Mouse (Mus musculus) layer of hippocampus, adult 2 months (tissue): ENCODE measurements at regions not wholly inside any gene's neighbourhood (a gene's known extent, or its start where the extent isn't known, plus 50 kb on each side); places are given as distances from the start of the nearest gene placed in this dataset.

Source experiments
- DNase-seq, 2 experiments: peaks; one replicate each; pipeline ENCODE4 v3.0.0; 2022; ENCODE audit warnings: low spot score in 2 of 2
- H3K27ac ChIP-seq: fragments of 200-600 bp; 2 replicates; pipeline ENCODE4 v1.8.1; 2022
- H3K4me3 ChIP-seq: fragments of 200-600 bp; 2 replicates; pipeline ENCODE4 v1.8.1; 2022; ENCODE audit warnings: mild to moderate bottlenecking
- CTCF ChIP-seq: fragments of 200-600 bp; conservative IDR thresholded peaks from 2 replicates; pipeline ENCODE4 v1.8.1; 2022; ENCODE audit warnings: antibody characterized with exemption, mild to moderate bottlenecking, moderate library complexity

GRCm38 (mm10) chr1:183640568-183640967 is 222.6 kb downstream of the Hhipl2 start:
- TF ChIP-seq CTCF: no peak
- no peak overlapping the region for H3K4me3 ChIP-seq
- no peak overlapping the region for H3K27ac ChIP-seq
- DNase-seq: no peak

DNA sequence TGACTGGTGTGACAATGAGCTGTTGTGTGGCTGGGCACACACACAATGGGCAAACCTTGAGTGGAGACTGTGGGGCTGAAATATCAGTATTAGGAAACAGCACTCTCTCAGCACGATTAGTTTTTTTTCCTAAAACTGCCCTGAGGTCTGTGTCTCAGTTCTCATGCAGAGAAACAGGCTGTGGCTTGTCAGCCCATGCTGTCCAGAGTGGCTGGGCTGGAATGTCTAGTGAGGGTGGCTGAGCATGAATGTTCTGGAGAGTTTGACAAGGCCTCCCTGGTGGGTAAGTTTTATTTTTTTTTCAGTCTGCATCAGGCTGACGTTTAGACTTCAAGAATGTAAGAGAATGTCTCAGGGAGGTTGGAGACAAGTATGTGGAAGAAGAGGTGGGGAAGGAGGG is 226.0 kb downstream of the Hhipl2 start:
- H3K4me3 ChIP-seq: no peak overlapping the region
- no peak for TF ChIP-seq CTCF
- H3K27ac ChIP-seq: no peak overlapping the region
- no peak for DNase-seq

DNA sequence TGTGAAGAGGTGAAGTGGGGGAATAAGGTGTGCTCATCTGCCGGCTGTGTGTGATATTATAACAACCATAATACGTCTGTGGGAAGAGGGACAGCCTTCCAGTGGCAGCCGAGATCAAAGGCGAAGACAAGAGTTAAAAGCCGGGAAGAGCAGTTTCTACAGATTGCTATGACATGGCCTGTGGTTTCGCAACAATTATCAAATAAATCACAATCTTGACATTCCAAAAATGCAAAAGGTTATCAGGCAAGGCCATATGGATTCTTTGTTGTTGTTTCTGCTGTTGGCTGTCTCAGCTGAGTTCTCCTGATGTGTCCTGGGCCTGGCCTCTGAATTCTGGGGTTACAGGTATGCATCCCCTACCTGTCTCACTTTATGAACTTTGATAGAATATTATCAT is 235.9 kb downstream of the Hhipl2 start:
- Histone ChIP-seq H3K4me3 (no peak overlapping the region), H3K27ac (no peak overlapping the region)
- no peak for DNase-seq
- TF ChIP-seq CTCF: no peak

GRCm38 (mm10) chr1:183657043-183657442 is 239.0 kb downstream of the Hhipl2 start:
- no peak overlapping the region for H3K27ac ChIP-seq
- no peak overlapping the region for H3K4me3 ChIP-seq
- TF ChIP-seq CTCF: peak; percentile 82
- peak in 1 of 2 experiments; percentile 60 for DNase-seq

GRCm38 (mm10) chr1:183660541-183660940 is 242.5 kb downstream of the Hhipl2 start:
- Histone ChIP-seq H3K4me3 (no peak overlapping the region), H3K27ac (no peak overlapping the region)
- DNase-seq: no peak
- TF ChIP-seq CTCF: no peak

DNA sequence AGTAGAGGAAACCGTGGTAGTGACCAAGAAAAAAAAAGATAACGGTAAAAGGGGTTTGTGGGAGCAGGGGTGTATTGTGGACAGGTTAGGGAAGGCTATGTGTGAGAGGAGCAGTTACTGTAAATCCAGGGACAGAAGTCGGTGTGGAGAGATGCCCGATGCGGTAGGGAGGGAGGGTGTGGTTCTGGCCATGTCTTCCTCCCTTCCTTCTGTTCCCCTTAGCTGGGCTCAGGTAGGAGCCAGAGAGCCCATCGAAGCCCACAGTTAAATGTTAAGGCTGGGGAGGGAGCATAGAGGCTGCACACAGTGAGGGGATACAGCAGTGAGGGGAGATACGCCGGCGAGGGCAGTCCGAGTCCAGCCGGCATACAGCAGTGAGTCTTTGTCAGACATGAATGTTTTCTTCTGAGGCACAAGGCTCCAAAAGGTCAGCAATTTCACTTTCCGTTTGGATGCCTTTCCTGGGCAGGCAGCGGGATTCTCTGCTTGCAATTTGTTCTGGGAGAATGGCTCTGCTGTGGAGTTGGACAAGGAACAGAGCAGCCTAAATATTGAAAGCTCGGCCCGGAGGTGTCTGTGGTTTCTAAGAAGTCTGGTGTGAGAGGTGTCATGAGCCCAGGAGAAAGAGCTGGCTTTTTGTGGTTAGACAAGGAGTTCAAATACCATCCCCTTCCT is 244.5 kb downstream of the Hhipl2 start:
- no peak overlapping the region for H3K27ac ChIP-seq
- DNase-seq: no peak
- no peak for TF ChIP-seq CTCF
- no peak overlapping the region for H3K4me3 ChIP-seq

GRCm38 (mm10) chr1:183669271-183669670 is 251.3 kb downstream of the Hhipl2 start:
- H3K27ac ChIP-seq: no peak overlapping the region
- no peak for TF ChIP-seq CTCF
- no peak for DNase-seq
- no peak overlapping the region for H3K4me3 ChIP-seq

DNA sequence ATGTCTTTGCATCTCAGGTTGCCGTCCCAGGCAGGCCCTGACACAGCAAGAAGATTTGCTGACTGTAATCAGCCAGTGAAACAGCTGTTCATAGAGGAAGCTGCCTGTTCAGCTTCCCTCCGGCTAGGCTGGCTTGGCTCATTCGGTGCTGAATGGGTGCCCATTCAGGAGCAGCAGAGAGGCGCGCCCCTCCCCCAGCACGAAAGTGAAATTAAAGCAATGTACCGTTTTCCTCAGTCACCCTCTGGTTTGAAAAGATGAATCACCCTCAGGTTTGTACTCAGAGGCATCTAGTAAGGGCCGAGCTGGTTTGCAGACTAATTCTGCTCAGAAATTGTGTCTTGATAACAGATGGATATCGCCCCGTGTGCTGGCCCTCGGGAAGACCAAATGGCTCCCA is 251.7 kb downstream of the Hhipl2 start:
- Histone ChIP-seq H3K27ac (no peak overlapping the region), H3K4me3 (peak overlapping the region; percentile 7; the same call in 1 of the 2 replicates)
- no peak for TF ChIP-seq CTCF
- DNase-seq: peak; percentile 18 to 24

DNA sequence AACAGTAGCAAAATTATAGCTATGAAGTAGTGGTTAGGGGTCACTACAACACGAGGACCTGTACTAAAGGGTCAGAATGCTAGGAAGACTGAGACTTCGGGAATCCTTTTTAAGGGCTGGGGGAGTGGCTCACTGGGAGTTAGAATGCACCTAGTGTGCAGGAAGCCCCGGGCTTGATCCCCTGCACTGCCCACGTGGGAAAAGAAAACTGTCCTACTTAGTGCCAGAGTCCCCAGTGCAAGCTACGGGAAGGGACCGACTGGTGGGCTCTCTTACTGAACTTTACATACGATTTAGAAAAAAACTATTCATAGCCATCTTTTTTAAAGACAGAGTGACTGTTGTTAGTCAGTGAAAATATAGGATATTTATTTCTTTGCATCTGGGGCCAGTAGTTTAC is 252.5 kb downstream of the Hhipl2 start:
- DNase-seq: no peak
- H3K27ac ChIP-seq: no peak overlapping the region
- no peak overlapping the region for H3K4me3 ChIP-seq
- no peak for TF ChIP-seq CTCF

- DNase-seq: no peak
- Histone ChIP-seq H3K27ac (no peak overlapping the region), H3K4me3 (no peak overlapping the region)
- no peak for TF ChIP-seq CTCF
These were observed 253.5 kb downstream of the Hhipl2 start for GRCm38 (mm10) chr1:183671541-183671940.

GRCm38 (mm10) chr1:183672521-183672920 is 254.5 kb downstream of the Hhipl2 start:
- TF ChIP-seq CTCF: no peak
- DNase-seq: no peak
- H3K4me3 ChIP-seq: no peak overlapping the region

DNA sequence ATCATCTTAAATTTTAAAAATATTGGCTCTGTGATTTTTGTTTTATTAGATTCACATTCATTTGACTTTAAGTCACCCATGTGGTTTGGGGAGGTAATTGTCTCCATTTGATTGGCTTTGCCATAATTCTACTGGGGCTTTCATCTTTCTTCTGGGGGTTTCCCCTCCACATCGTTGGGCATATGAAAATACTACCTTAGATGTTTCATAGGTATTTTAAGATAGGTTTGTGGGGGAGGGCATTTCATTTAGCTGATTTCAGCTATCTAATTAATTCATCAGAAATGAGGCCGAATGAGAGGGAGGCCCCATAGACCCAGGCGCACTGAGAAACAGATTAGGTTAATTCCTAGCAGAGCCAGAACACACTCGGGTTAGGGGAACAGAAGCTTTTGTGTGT is 259.6 kb downstream of the Hhipl2 start:
- TF ChIP-seq CTCF: no peak
- Histone ChIP-seq H3K4me3 (no peak overlapping the region), H3K27ac (no peak overlapping the region)
- no peak for DNase-seq

More at GRCm38 (mm10) chr1:183672521-183672920, 254.5 kb downstream of the Hhipl2 start:
- no peak overlapping the region for H3K27ac ChIP-seq

- no peak overlapping the region for H3K4me3 ChIP-seq
- peak; percentile 9 to 32 for DNase-seq
- no peak for TF ChIP-seq CTCF
- no peak overlapping the region for H3K27ac ChIP-seq
These were observed 261.9 kb downstream of the Hhipl2 start for GRCm38 (mm10) chr1:183679949-183680348.

- DNase-seq: no peak
- Histone ChIP-seq H3K4me3 (no peak overlapping the region), H3K27ac (no peak overlapping the region)
- TF ChIP-seq CTCF: no peak
These were observed 268.0 kb downstream of the Hhipl2 start for GRCm38 (mm10) chr1:183686056-183686455.
